Mouse (Mus musculus) gastrocnemius, postnatal 14 days (tissue): ENCODE results near the gene Ltbp2. TPM values are rescaled to one million over a fixed set of nuclear protein-coding genes. Genes with fewer than 3 reads are reported as not detected.

Experiments
- DNase-seq: peaks from one replicate; pipeline ENCODE4 v3.0.0; 2021; ENCODE audit warnings: mixed read lengths
- intact Hi-C: fragments of 180-260 bp; cut with DNase I; formaldehyde crosslinking; loops from one replicate; pipeline ENCODE4 v1.15.1; 2025; ENCODE audit warnings: low total_unique reads
- long read RNA-seq, 2 experiments: library from polyadenylated mRNA; stranded (forward); transcript quantifications; one replicate each; pipeline ENCODE4 v2.0.0; 2021
- total RNA-seq, 2 experiments: library from RNA; stranded (reverse); gene quantifications; 2 replicates each; pipeline ENCODE4 v1.2.3; 2021

Ltbp2 gene
- 1 to 10 TPM; 1.7 to 1.8 TPM for total RNA-seq
- long read RNA-seq, experiment 1, partial matches to known transcripts: 0 of 1 reads
- long read RNA-seq, experiment 1, other reads (novel, unspliced or antisense): 1 of 1 reads
- long read RNA-seq, experiment 2: 0 reads

DNA sequence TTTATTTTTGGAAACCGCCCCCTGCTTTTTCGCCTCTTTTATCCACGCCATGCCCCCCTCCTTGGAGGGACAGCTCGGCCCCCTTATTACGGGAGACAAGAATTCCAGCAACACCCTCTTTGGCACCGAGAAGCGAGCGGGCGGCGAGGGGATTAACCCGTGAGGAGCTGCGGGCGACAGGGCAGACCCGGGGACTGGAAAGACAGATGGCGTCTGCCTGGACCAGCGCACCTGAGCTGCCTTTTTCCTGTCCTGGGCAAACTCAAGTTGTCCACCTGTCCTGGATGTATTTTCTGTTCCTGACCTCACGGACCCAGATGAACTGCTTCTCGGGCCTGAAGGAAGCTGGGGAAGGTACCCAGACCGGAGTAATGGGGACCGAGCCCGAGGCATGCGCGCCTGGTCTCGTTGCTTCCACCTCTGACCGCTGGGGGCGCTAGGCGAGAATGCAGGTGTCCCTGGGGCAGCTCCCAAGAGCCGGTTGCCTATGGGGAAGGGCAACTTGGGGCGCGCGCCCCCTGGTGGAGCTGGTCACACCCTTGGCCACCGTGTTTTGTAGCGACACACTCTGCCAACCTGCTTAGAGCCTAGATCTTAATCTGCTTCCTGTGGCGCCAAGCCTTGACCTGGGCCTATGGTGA is at the start of gene Ltbp2:
Ltbp2 (minus strand) TSS at position 52 of the 641 bp plus-strand sequence.
- intact Hi-C loops: loop anchor here (5.0 kb wide), 2 partner anchors 64 to 94 kb away; no protein-coding TSS in a partner anchor
- peak; percentile 85 for DNase-seq

GRCm38 (mm10) chr12:84924324-84924723 is 48.0 kb upstream of the Ltbp2 start:
- intact Hi-C loops: no loop called here
- DNase-seq: no peak

DNA sequence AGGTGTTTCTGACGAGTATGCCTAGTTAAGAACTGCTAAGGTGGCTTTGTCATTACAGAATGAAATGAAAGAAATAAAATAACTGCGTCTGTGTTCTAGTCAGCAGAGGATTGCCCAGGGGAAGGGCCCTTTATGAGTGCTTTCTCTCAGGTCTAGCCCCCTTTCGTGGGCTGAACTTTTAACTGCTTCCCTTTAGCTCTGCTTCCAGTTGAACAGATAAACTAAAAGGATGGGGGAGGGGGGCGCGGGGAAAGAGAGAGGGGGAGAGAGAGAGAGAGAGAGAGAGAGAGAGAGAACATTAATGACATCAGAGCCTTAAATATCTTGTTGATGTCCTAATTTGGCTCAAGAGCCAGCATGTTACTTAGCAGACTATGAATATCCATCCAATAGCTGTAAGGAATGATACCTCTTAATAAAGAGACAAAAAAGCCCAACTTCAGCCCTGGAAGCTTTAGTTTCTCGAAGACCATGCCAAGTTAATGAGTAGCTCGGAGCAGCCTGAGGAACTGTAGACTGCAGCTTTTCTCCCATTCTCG is 45.6 kb upstream of the Ltbp2 start:
- intact Hi-C loops: no loop called here
- no peak for DNase-seq

DNA sequence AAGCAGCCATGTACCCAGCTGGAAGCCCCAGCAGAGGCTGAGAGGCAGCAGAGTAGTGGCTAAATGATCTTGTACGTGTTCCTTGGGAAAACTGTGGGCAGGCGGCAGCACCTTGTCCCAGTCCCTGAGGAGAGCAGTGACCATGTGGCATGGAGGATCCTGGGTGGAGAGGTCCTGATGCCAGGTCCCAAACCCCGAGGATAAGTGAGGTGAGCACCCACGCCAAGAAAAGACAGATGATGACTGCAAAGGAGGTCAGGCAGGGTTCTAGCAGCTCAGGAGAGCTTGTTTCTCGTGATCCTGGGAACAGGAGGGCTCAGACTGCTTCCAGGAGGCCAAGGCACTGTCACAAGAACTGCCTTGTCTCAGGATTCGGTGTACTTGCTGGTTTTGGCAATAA is 42.5 kb upstream of the Ltbp2 start:
- intact Hi-C loops: no loop called here

DNA sequence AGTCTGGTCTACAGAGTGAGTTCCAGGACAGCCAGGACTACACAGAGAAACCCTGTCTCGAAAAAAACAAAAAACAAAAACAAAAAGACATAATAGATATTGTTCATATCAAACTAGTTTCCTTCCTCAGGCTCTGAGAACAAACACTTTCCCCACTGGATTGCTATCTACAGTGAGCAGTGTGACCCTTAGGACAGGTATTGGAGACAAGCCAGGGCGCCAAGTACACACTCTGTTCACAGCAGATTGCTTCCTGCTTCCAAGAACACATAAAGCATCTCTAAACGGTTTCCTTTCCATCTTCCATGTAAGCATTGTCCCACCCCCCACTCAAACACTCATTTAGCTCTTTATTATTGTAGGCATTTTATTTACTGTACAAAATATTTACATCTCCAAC is 41.5 kb upstream of the Ltbp2 start:
- DNase-seq: no peak
- intact Hi-C loops: no loop called here

More for the DNA sequence above, 42.5 kb upstream of the Ltbp2 start:
- DNase-seq: no peak

DNA sequence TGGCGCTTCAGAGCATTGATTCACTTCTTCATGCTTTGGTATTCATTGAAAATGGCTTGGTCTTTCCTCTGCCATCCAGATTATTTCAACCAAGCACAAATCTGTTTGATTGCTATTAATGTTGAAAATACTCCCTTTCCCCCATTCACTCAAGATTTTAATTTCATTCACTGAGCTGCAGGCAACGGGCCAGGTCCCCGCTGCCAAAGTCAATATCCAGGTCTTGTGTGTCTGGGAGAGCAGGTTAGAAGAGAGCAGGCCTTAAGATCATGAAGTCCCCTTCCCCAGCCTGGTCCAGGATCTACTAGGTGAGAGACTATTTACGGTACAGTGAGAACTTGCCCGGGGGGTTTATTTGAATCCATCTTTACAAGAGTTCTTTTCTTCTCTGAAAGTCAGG is 38.6 kb upstream of the Ltbp2 start:
- intact Hi-C loops: no loop called here
- DNase-seq: no peak

DNA sequence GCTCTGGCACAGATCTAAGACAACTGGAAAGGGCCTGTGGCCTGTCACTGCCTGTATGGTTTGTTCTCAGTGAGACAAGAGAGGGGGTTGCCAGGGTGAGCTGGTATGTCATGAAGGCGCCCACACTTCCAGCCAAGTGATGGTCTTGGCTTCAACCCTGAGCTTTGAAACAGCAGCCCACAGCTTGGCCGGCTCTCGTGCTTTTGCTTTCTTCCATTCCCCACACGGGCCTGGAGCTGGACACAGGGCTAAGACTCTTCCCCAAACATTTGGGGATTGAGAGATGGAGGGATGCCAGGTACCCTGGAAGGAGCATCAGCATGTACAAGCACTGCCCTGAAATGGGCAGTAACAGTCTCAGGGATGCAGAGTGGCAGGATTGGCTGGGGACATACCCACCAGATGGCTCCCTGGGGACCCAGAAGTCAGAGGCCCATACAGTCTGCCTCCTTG is 36.3 kb upstream of the Ltbp2 start:
- intact Hi-C loops: no loop called here
- peak; percentile 9 for DNase-seq

DNA sequence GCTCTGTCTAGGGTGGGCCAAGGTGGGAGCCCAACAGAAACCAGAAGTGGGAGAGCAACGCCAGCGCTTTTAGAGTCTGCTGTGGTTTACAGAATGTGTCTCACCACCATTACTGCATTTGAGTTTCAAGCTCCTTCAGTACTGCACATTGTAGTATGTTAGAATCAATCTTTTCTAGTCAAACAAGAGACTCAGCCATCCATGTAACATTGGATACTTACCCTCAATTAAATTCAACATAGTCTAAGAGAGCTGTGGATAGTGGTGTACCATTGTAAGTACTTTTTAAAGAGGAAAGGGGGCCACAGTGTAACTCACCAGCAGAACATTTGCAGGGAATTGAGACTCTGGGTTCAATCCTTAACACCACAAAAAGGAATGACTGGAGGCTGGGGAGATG is 35.3 kb upstream of the Ltbp2 start:
- intact Hi-C loops: no loop called here
- no peak for DNase-seq

GRCm38 (mm10) chr12:84910066-84910465 is 33.7 kb upstream of the Ltbp2 start:
- intact Hi-C loops: no loop called here
- no peak for DNase-seq

DNA sequence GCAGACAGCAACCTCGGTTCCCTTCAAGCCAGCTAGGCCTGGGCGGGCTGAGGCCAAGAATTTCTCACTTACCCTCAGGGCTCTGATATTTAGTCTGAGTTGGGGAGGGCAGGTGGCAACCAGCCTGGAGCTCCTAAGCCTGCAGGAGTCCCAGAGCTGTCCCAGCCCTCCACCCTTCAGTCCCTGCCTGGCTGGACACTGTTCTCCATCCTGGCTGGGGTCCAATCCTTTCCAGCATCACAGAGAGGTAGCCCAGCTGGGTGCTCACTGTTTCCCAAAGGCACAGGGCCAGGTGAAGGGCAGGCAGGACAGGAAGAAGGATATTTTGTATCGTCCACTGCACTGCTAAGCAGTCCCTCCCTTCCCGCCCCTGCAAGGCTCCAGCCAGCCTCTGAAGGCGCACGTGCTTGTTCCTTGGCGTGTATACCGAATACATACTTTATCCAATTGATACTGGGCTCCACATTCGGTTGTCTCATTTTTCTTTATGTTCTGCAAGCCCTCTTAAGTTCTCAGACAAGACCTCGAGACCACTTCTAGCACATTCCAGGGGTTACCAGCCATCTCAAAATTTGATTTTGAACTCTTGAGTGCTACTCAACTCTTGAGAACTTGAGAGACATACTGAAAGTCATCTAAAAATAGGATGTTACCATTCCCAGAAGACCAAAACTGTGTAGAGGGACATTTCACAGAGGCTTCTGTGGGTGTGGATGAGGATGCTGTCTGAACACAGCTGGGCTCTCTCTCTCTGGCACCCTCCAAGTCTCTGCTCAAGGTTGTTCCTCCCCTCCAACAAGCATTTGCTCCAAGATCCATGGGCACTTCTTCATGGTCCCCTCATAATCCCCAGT is 31.5 kb upstream of the Ltbp2 start:
- intact Hi-C loops: no loop called here
- DNase-seq: peak; percentile 56

DNA sequence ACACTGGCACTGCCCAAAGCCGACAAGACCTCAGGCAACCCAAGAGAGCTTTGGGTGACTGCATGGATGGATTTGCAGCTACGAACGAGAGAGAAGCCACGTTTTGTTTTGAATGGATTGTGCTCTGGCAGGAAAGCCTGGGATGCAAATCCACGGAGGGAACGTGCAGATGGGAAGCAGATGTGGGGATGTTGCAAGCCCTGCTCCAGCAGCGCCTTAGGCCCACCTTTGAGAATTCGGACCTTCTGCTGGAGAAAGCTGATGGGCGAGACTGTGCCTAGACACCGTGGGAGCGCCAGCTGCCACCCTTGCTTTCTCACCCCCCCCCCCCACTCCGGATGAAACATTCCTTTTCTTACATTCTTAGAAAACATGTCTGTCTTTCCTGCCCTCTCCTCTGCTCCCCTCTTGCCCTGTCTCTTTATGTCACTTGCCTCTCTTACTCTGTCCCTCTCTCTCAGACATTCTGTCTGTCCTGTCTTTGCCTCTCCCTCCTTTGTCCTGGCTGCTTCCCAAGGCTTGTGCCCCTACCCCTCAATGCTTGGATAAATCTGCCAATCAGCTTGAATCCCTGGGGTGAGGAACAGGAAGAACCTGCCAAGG is 30.8 kb upstream of the Ltbp2 start:
- intact Hi-C loops: no loop called here
- DNase-seq: peak; percentile 36

GRCm38 (mm10) chr12:84904399-84904798 is 28.1 kb upstream of the Ltbp2 start:
- DNase-seq: no peak
- intact Hi-C loops: no loop called here

DNA sequence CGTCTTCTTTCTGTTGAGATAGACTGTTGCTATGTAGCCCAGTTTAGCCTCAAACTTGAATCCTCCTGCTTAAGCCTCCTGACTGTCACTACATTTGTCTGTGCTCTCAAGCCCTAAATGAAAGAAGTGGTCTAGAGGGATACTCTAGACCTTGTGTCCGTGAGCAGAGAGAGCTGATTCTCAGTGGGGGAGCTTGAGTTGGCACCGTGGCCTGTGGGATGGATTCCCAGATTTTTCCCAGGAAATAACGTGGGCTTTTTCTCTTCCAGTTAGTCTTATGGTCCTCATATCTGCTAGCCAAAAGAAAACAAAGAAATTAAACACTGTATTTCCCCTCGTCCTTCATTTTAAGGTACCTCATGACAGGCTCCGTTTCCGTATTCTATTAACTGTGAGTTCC is 24.0 kb upstream of the Ltbp2 start:
- no peak for DNase-seq
- intact Hi-C loops: no loop called here

DNA sequence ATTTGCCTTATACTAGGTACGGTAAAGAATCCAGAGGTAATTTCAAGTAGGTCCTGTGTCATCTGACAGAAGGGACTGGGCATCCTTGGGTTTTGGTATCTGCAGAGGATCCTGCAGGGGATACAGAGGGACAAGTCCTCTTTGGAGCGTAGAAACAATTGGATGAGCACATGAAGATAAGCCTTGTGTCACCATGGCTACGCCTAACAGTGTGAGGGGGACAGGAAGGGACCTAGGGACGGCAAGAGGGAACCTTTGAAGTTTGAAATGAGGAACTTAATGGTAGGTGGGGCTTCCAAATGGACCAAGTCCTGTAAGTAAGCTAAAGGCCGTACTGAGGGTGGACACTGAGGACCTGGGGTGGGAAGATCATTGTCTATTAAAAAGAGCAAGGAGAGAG is 21.0 kb upstream of the Ltbp2 start:
- no peak for DNase-seq
- intact Hi-C loops: no loop called here

DNA sequence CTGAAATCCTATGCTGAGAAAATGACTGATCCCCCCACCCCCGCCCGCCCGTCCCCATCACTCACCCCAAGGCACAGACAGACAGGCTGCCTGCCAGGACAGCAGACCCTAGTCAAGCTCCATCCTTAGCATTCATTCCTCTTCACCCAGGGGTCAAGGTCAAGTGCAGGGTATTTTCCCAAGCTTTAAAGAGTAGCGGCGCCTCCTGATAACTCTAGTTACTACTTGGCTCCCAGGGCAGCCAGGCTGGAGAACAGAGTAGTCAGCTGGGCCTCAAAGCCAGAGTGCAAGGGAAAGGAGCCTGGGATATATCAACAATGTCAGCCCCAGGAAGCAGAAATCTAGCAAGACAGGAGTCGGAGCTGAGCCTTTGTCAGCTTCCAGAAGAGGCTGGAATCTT is 19.9 kb upstream of the Ltbp2 start:
- no peak for DNase-seq

GRCm38 (mm10) chr12:84893648-84894628 is 17.6 kb upstream of the Ltbp2 start:
- intact Hi-C loops: no loop called here
- peak; percentile 46 for DNase-seq

More for the DNA sequence above, 19.9 kb upstream of the Ltbp2 start:
- intact Hi-C loops: no loop called here

GRCm38 (mm10) chr12:84890289-84890688 is 14.0 kb upstream of the Ltbp2 start:
- intact Hi-C loops: no loop called here
- DNase-seq: no peak

- intact Hi-C loops: no loop called here
- peak; percentile 64 for DNase-seq
These were observed 9.0 kb upstream of the Ltbp2 start for GRCm38 (mm10) chr12:84885107-84885876.
